Mouse (Mus musculus): Measurements from ENCODE around the gene Fuca2. TPM values are rescaled to one million over a fixed set of nuclear protein-coding genes. Genes with fewer than 3 reads are reported as not detected.

Gene Fuca2
- polyA plus RNA-seq, 1 experiment from 2014 or later, result 64.0 TPM

- no peak for ATAC-seq (ENCODE audit: insufficient number of reproducible peaks, low FRiP score, low TSS enrichment, low read depth)
- no peaks in the 10 kb centered on the region for H3K9me3 ChIP-seq
- H3K36me3 ChIP-seq, result peaks cover 42% of the 10 kb centered on the region
- H3K9ac ChIP-seq, result no peak overlapping the region
- H3K27ac ChIP-seq, result no peak overlapping the region
- H3K4me1 ChIP-seq, result no peaks in the 10 kb centered on the region
- no peak overlapping the region for H3K4me2 ChIP-seq
- no peak overlapping the region for H3K4me3 ChIP-seq
- H3K27me3 ChIP-seq, result no peaks in the 10 kb centered on the region
- 96% methylated on average over 7 of the region's 7 CpGs for WGBS
These were observed 37.4 kb downstream of the Fuca2 start for GRCm38 (mm10) chr10:13536706-13537105.

GRCm38 (mm10) chr10:13539769-13540333 is 40.5 kb downstream of the Fuca2 start:
- Histone ChIP-seq H3K9me3 (no peaks in the 10 kb centered on the region), H3K27me3 (no peaks in the 10 kb centered on the region), H3K27ac (no peak overlapping the region), H3K4me1 (no peaks in the 10 kb centered on the region), H3K9ac (no peak overlapping the region), H3K4me2 (no peak overlapping the region), H3K36me3 (peaks cover 35% of the 10 kb centered on the region), H3K4me3 (no peak overlapping the region)
- WGBS, result 87% methylated on average over 7 of the region's 7 CpGs
- ATAC-seq (ENCODE audit: insufficient number of reproducible peaks, low FRiP score, low TSS enrichment, low read depth), result no peak

GRCm38 (mm10) chr10:13541721-13542120 is 42.4 kb downstream of the Fuca2 start:
- Histone ChIP-seq H3K27me3 (no peaks in the 10 kb centered on the region), H3K9me3 (no peaks in the 10 kb centered on the region), H3K4me1 (no peaks in the 10 kb centered on the region), H3K4me3 (no peak overlapping the region), H3K9ac (no peak overlapping the region), H3K4me2 (no peak overlapping the region), H3K36me3 (peaks cover 31% of the 10 kb centered on the region), H3K27ac (no peak overlapping the region)
- ATAC-seq (ENCODE audit: insufficient number of reproducible peaks, low FRiP score, low TSS enrichment, low read depth), result no peak
- WGBS, result 94% methylated on average over 5 of the region's 5 CpGs

- ATAC-seq (ENCODE audit: insufficient number of reproducible peaks, low FRiP score, low TSS enrichment, low read depth), result peak; percentile 87
- H3K4me1 ChIP-seq, result peaks cover 8% of the 10 kb centered on the region; the same call in 1 of the 2 replicates
- 1% methylated on average over 51 of the region's 51 CpGs for WGBS
These were observed 53.5 kb downstream of the Fuca2 start, which contains the start of the genes Adat2 and Pex3 for GRCm38 (mm10) chr10:13552646-13553497. Adat2 (plus strand) TSS chr10:13552894. Pex3 (minus strand) TSS chr10:13553142.

GRCm38 (mm10) chr10:13553498-13553985 is 54.2 kb downstream of the Fuca2 start:
- Histone ChIP-seq H3K36me3 (no peaks in the 10 kb centered on the region), H3K27ac (peak overlapping the region; percentile 82), H3K4me2 (peak overlapping the region; percentile 59), H3K4me3 (peak overlapping the region; percentile 70), H3K9ac (peak overlapping the region; percentile 72), H3K27me3 (no peaks in the 10 kb centered on the region), H3K9me3 (no peaks in the 10 kb centered on the region), H3K4me1 (peaks cover 8% of the 10 kb centered on the region; the same call in 1 of the 2 replicates)
- 27% methylated on average over 10 of the region's 10 CpGs for WGBS
- ATAC-seq (ENCODE audit: insufficient number of reproducible peaks, low FRiP score, low TSS enrichment, low read depth), result no peak

More at GRCm38 (mm10) chr10:13552646-13553497, 53.5 kb downstream of the Fuca2 start, which contains the start of the genes Adat2 and Pex3:
- H3K27ac ChIP-seq, result peak within 1 kb of the TSS; percentile 82
- H3K9me3 ChIP-seq, result no peaks in the 10 kb centered on the region
- no peaks in the 10 kb centered on the region for H3K36me3 ChIP-seq
- H3K4me3 ChIP-seq, result peak within 1 kb of the TSS; percentile 70
- H3K27me3 ChIP-seq, result no peaks in the 10 kb centered on the region
- peak within 1 kb of the TSS; percentile 59 for H3K4me2 ChIP-seq
- H3K9ac ChIP-seq, result peak within 1 kb of the TSS; percentile 72

GRCm38 (mm10) chr10:13554316-13554715 is 55.0 kb downstream of the Fuca2 start:
- H3K27me3 ChIP-seq, result no peaks in the 10 kb centered on the region
- peaks cover 8% of the 10 kb centered on the region; the same call in 1 of the 2 replicates for H3K4me1 ChIP-seq
- H3K9me3 ChIP-seq, result no peaks in the 10 kb centered on the region
- H3K9ac ChIP-seq, result no peak overlapping the region
- WGBS, result 97% methylated on average over 1 of the region's 1 CpGs
- no peak for ATAC-seq (ENCODE audit: insufficient number of reproducible peaks, low FRiP score, low TSS enrichment, low read depth)
- H3K36me3 ChIP-seq, result 0 out of 2 replicates have a peak, but pooled peaks cover 2% of the 10 kb centered on the region
- H3K4me3 ChIP-seq, result no peak overlapping the region
- H3K27ac ChIP-seq, result no peak overlapping the region
- no peak overlapping the region for H3K4me2 ChIP-seq

DNA sequence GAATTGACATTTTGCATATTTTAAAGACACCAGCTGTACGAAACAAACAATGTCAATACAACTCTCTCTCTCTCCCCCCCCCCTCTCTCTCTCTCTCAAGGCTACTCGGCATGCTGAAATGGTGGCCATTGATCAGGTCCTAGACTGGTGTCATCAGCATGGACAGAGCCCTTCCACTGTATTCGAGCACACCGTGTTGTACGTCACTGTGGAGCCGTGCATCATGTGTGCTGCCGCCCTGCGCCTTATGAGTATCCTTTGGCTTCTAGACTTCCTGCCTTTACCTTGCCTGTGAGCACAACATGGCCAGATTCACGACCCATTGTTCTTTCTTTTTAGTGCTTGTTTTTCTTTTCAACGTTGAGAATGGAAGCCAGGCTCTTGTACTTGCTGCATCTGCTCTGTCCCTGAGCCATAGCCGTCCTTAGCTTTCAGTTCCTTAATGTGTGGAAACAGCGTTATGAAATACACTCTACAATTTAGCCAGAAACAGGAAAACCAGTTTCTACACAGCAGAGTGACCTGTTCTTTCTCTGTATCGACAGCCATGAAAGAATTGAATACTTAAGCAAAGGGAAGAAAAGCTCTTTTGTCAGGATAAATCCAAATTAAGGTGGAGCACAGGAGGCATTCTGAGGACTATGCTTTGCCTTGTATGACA is 60.8 kb downstream of the Fuca2 start:
- H3K4me1 ChIP-seq, result peaks cover 8% of the 10 kb centered on the region; the same call in 1 of the 2 replicates
- no peak overlapping the region for H3K9ac ChIP-seq
- H3K27ac ChIP-seq, result no peak overlapping the region
- H3K4me2 ChIP-seq, result no peak overlapping the region
- H3K9me3 ChIP-seq, result no peaks in the 10 kb centered on the region
- H3K36me3 ChIP-seq, result peaks cover 36% of the 10 kb centered on the region; the same call in 1 of the 2 replicates
- no peak overlapping the region for H3K4me3 ChIP-seq
- no peaks in the 10 kb centered on the region for H3K27me3 ChIP-seq
- 91% methylated on average over 13 of the region's 13 CpGs for WGBS
- no peak for ATAC-seq (ENCODE audit: insufficient number of reproducible peaks, low FRiP score, low TSS enrichment, low read depth)

- H3K27me3 ChIP-seq, result 0 out of 2 replicates have a peak, but pooled peaks cover 10% of the 10 kb centered on the region
- H3K27ac ChIP-seq, result no peak overlapping the region
- ATAC-seq (ENCODE audit: insufficient number of reproducible peaks, low FRiP score, low TSS enrichment, low read depth), result no peak
- peak overlapping the region; percentile 44 for H3K4me2 ChIP-seq
- peak overlapping the region; percentile 29 for H3K4me3 ChIP-seq
- H3K36me3 ChIP-seq, result peaks cover 33% of the 10 kb centered on the region; the same call in 1 of the 2 replicates
- no peaks in the 10 kb centered on the region for H3K9me3 ChIP-seq
- no peak overlapping the region for H3K9ac ChIP-seq
- H3K4me1 ChIP-seq, result peaks cover 17% of the 10 kb centered on the region
- WGBS, result 24% methylated on average over 24 of the region's 24 CpGs
These were observed 65.2 kb downstream of the Fuca2 start for GRCm38 (mm10) chr10:13564364-13565079.

GRCm38 (mm10) chr10:13565080-13565448 is 65.7 kb downstream of the Fuca2 start:
- WGBS, result 13% methylated on average over 8 of the region's 8 CpGs
- Histone ChIP-seq H3K4me1 (peaks cover 20% of the 10 kb centered on the region), H3K27ac (no peak overlapping the region), H3K27me3 (0 out of 2 replicates have a peak, but pooled peaks cover 10% of the 10 kb centered on the region), H3K9ac (no peak overlapping the region), H3K4me2 (peak overlapping the region; percentile 44), H3K9me3 (no peaks in the 10 kb centered on the region), H3K4me3 (peak overlapping the region; percentile 29), H3K36me3 (peaks cover 32% of the 10 kb centered on the region; the same call in 1 of the 2 replicates)
- no peak for ATAC-seq (ENCODE audit: insufficient number of reproducible peaks, low FRiP score, low TSS enrichment, low read depth)

- Histone ChIP-seq H3K4me3 (no peak overlapping the region), H3K4me1 (peaks cover 31% of the 10 kb centered on the region), H3K9me3 (no peaks in the 10 kb centered on the region), H3K36me3 (peaks cover 20% of the 10 kb centered on the region; the same call in 1 of the 2 replicates), H3K4me2 (no peak overlapping the region), H3K27me3 (0 out of 2 replicates have a peak, but pooled peaks cover 10% of the 10 kb centered on the region), H3K27ac (no peak overlapping the region), H3K9ac (no peak overlapping the region)
- WGBS, result 51% methylated on average over 13 of the region's 13 CpGs
- ATAC-seq (ENCODE audit: insufficient number of reproducible peaks, low FRiP score, low TSS enrichment, low read depth), result no peak
These were observed 67.1 kb downstream of the Fuca2 start for GRCm38 (mm10) chr10:13566393-13566792.

All from limb, embryonic 15.5 days (tissue).